In the genomic region with DNA sequence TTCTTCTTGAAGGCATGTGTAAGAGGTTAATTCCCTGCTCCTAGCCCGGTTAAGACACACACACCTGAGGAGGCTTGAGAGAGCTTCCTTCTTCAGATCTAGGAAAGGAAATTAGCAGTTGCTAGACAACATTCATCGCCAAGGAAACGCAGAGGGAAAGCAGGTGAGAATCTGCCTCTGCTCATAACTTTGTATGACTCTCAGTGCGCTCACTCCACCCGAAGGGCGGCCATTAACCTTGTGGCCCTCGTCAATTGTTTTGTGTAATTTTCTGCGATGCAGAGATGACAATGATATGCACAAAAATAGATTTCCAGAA, we compare ENCODE assay signal across 24 mouse cellular contexts.
DNase-seq lines count a peak whose midpoint lies in the region; ATAC-seq and TF ChIP-seq lines count a peak whose summit lies in the region.
"Had no signal": no experiment of that assay in that cellular context is flagged by ENCODE, and none has a peak within 500 bp of the region (broad histone marks: within the 10 kb centered on the region; RNA-seq: fewer than 3 reads in every experiment).

No protein-coding gene starts in this region.

- H3K27me3 ChIP-seq in hindbrain, postnatal 0 days (ENCODE audit: insufficient read depth, low read length), result no peaks in the 10 kb centered on the region
- no peaks in the 10 kb centered on the region for H3K27me3 ChIP-seq in hindbrain, embryonic 10.5 days (ENCODE audit: insufficient read depth, poor library complexity, severe bottlenecking)
- no peaks in the 10 kb centered on the region for H3K27me3 ChIP-seq in E14TG2a.4 (ENCODE audit: insufficient read depth, low read length)
- H3K27me3 ChIP-seq in midbrain, embryonic 16.5 days (ENCODE audit: control insufficient read depth, insufficient read depth, low read depth, low read length), result no peaks in the 10 kb centered on the region
- H3K27me3 ChIP-seq: embryonic facial prominence, embryonic 12.5 days; forebrain, embryonic 13.5 days; kidney, embryonic 15.5 days; neural tube, embryonic 13.5 days; Patski; stomach, embryonic 15.5 days had no signal

- no peak overlapping the region for H3K4me2 ChIP-seq in hindbrain, postnatal 0 days (ENCODE audit: low read depth, low read length)
- H3K4me2 ChIP-seq in midbrain, embryonic 16.5 days (ENCODE audit: low read length), result no peak overlapping the region
- H3K4me2 ChIP-seq: embryonic facial prominence, embryonic 12.5 days; forebrain, embryonic 13.5 days; heart, embryonic 11.5 days; kidney, embryonic 15.5 days; lung, embryonic 14.5 days; neural tube, embryonic 13.5 days; stomach, embryonic 15.5 days had no signal

- DNase-seq in hindbrain, postnatal 0 days (ENCODE audit: low spot score), result no peak
- no peak for DNase-seq in hindbrain, embryonic 10.5 days (ENCODE audit: low spot score)
- DNase-seq in R1 (ENCODE audit: low read depth, low spot score), result peak; percentile 77
- DNase-seq in urinary bladder, postnatal 25 days (ENCODE audit: low spot score), result no peak
- DNase-seq: cerebellum, adult 18-20 months; cerebellum, postnatal 14 days; kidney, adult 11 months; kidney, postnatal 4 days; layer of hippocampus, adult 9-11 months; lung, embryonic 14.5 days; thymus, postnatal 36 days had no signal

- no peaks in the 10 kb centered on the region for H3K4me1 ChIP-seq in hindbrain, postnatal 0 days (ENCODE audit: insufficient read depth, low read length)
- H3K4me1 ChIP-seq in hindbrain, embryonic 10.5 days (replicated peaks), result 0 out of 2 replicates have a peak, but pooled peaks cover 8% of the 10 kb centered on the region
- H3K4me1 ChIP-seq in E14TG2a.4 (replicated peaks; ENCODE audit: low read depth, low read length), result peaks cover 27% of the 10 kb centered on the region
- H3K4me1 ChIP-seq in midbrain, embryonic 16.5 days (ENCODE audit: control insufficient read depth, insufficient read depth, low read length), result peaks cover 7% of the 10 kb centered on the region
- H3K4me1 ChIP-seq: embryonic facial prominence, embryonic 12.5 days; forebrain, embryonic 13.5 days; kidney, embryonic 15.5 days; stomach, embryonic 15.5 days had no signal

- H3K9ac ChIP-seq in hindbrain, postnatal 0 days (replicated peaks; ENCODE audit: low read length), result no peak overlapping the region
- no peak overlapping the region for H3K9ac ChIP-seq in midbrain, embryonic 16.5 days (ENCODE audit: low read depth, low read length)
- H3K9ac ChIP-seq: embryonic facial prominence, embryonic 12.5 days; forebrain, embryonic 13.5 days; kidney, embryonic 15.5 days; liver, embryonic 14.5 days; lung, embryonic 14.5 days; neural tube, embryonic 13.5 days; stomach, embryonic 15.5 days had no signal

- no peaks in the 10 kb centered on the region for H3K9me3 ChIP-seq in hindbrain, postnatal 0 days (ENCODE audit: low read length)
- no peaks in the 10 kb centered on the region for H3K9me3 ChIP-seq in hindbrain, embryonic 10.5 days
- no peaks in the 10 kb centered on the region for H3K9me3 ChIP-seq in E14TG2a.4 (ENCODE audit: low read length)
- no peaks in the 10 kb centered on the region for H3K9me3 ChIP-seq in midbrain, embryonic 16.5 days (replicated peaks; ENCODE audit: control insufficient read depth, low read length, poor library complexity, severe bottlenecking)
- H3K9me3 ChIP-seq: embryonic facial prominence, embryonic 12.5 days; forebrain, embryonic 13.5 days; G1E; kidney, embryonic 15.5 days; neural tube, embryonic 13.5 days; stomach, embryonic 15.5 days had no signal

- H3K27ac ChIP-seq in hindbrain, postnatal 0 days, result no peak overlapping the region
- H3K27ac ChIP-seq in hindbrain, embryonic 10.5 days, result no peak overlapping the region
- H3K27ac ChIP-seq in midbrain, embryonic 16.5 days (ENCODE audit: low read length), result no peak overlapping the region
- H3K27ac ChIP-seq: embryonic facial prominence, embryonic 12.5 days; forebrain, embryonic 13.5 days; kidney, embryonic 15.5 days; liver, embryonic 14.5 days; neural tube, embryonic 13.5 days; stomach, embryonic 15.5 days had no signal

- no peak overlapping the region for H3K4me3 ChIP-seq in hindbrain, postnatal 0 days (ENCODE audit: low read length)
- H3K4me3 ChIP-seq in hindbrain, embryonic 10.5 days, result no peak overlapping the region
- peak overlapping the region; percentile 24 for H3K4me3 ChIP-seq in E14TG2a.4 (replicated peaks; ENCODE audit: low read length)
- H3K4me3 ChIP-seq in midbrain, embryonic 16.5 days (ENCODE audit: low read depth, low read length), result no peak overlapping the region
- H3K4me3 ChIP-seq: embryonic facial prominence, embryonic 12.5 days; erythroblast, embryonic 14.5 days; forebrain, embryonic 13.5 days; kidney, embryonic 15.5 days; neural tube, embryonic 13.5 days; stomach, embryonic 15.5 days had no signal

- no peaks in the 10 kb centered on the region for H3K36me3 ChIP-seq in hindbrain, postnatal 0 days (ENCODE audit: insufficient read depth, low read length)
- no peaks in the 10 kb centered on the region for H3K36me3 ChIP-seq in hindbrain, embryonic 10.5 days
- H3K36me3 ChIP-seq in E14TG2a.4 (ENCODE audit: insufficient read depth, low read length), result no peaks in the 10 kb centered on the region
- H3K36me3 ChIP-seq in midbrain, embryonic 16.5 days (ENCODE audit: control insufficient read depth, insufficient read depth, low read length), result no peaks in the 10 kb centered on the region
- H3K36me3 ChIP-seq: embryonic facial prominence, embryonic 12.5 days; G1E; kidney, embryonic 15.5 days; neural tube, embryonic 13.5 days; stomach, embryonic 15.5 days had no signal

- ATAC-seq in hindbrain, postnatal 0 days, result 0 out of 2 replicates have a peak, but pooled peaks have one; percentile 35
- ATAC-seq in midbrain, embryonic 16.5 days, result peak; percentile 72
- no peak for ATAC-seq in monocyte, adult 5-6 weeks (replicated peaks; ENCODE audit: insufficient number of reproducible peaks, low FRiP score, low TSS enrichment, poor library complexity, severe bottlenecking)
- ATAC-seq: forebrain, embryonic 13.5 days; Patski had no signal

- 62% methylated on average over 8 of the region's 8 CpGs for WGBS in hindbrain, postnatal 0 days
- WGBS in hindbrain, embryonic 10.5 days, result 83% methylated on average over 8 of the region's 8 CpGs
- WGBS in midbrain, embryonic 16.5 days, result 73% methylated on average over 8 of the region's 8 CpGs

- no peak for TF ChIP-seq CTCF in hindbrain, postnatal 0 days (IDR thresholded peaks at IDR 0.05; ENCODE audit: low read depth)
- no peak for TF ChIP-seq CTCF in E14TG2a.4 (conservative IDR thresholded peaks at IDR 0.05; ENCODE audit: low read length)
